Mouse (Mus musculus): Measurements from ENCODE around the gene B4galt1.

- TF ChIP-seq CTCF (IDR thresholded peaks at IDR 0.05; ENCODE audit: low read depth, low read length) (no peak), TAL1 (conservative IDR thresholded peaks at IDR 0.05; ENCODE audit: low read depth, low read length) (no peak), GATA1 (IDR thresholded peaks at IDR 0.05; ENCODE audit: borderline replicate concordance, low read length) (no peak), GATA2 (IDR thresholded peaks at IDR 0.05; ENCODE audit: borderline replicate concordance, low read depth, low read length) (no peak)
Measured at GRCm38 (mm10) chr4:40810481-40810880, 43.3 kb downstream of the B4galt1 start.

Data from G1E (cell line).